Mouse (Mus musculus) gastrocnemius, postnatal 14 days (tissue): ENCODE data around the gene Samd15. TPM values are rescaled to one million over a fixed set of nuclear protein-coding genes. Genes with fewer than 3 reads are reported as not detected.

Experiments
- DNase-seq: peaks from one replicate; pipeline ENCODE4 v3.0.0; 2021; ENCODE audit warnings: mixed read lengths
- intact Hi-C: fragments of 180-260 bp; cut with DNase I; formaldehyde crosslinking; loops from one replicate; pipeline ENCODE4 v1.15.1; 2025; ENCODE audit warnings: low total_unique reads
- total RNA-seq, 2 experiments: library from RNA; stranded (reverse); gene quantifications; 2 replicates each; pipeline ENCODE4 v1.2.3; 2021

Gene Samd15
- total RNA-seq, 2 experiments from 2014 or later, result 0.29 TPM; not detected in 1

DNA sequence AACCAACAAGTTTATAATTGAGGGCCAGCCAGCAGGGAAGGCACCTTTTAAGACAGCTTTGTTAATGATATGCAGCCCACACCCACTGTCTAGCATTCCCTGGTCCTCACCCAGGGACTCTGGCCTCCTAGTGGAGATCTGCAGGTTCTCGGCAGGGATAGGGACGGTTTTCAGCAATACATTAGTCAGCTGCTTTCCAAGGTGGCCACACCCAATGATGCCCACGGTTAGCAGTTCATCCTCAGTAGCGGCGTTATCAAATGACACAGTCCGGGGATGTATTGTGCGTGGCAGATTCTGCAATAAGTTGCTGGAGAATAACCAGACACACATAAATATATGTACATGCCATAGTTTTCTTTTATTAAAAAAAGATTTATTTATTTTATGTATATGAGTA, 27.3 kb downstream of the Samd15 start:
- no peak for DNase-seq
- intact Hi-C loops, result no loop called here

DNA sequence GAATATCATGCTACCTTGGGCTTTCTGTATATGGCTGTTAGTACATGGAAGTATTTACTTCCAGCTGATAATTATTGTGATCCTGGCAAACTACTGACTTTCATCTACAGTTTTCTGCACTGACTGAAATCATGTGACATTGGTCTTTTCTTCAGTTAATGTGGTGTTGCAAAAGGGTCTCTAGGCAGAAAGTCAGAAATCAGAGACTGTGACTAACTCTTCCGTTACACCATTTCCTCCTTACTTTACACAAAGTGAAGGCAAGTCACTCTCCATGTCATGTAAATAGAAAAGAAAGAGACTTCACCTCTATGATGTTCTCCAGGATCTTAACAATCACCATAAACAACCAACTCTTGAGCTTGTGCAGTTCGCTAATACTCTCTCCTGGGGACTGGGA, 30.1 kb downstream of the Samd15 start:
- intact Hi-C loops, result no loop called here
- DNase-seq, result no peak

DNA sequence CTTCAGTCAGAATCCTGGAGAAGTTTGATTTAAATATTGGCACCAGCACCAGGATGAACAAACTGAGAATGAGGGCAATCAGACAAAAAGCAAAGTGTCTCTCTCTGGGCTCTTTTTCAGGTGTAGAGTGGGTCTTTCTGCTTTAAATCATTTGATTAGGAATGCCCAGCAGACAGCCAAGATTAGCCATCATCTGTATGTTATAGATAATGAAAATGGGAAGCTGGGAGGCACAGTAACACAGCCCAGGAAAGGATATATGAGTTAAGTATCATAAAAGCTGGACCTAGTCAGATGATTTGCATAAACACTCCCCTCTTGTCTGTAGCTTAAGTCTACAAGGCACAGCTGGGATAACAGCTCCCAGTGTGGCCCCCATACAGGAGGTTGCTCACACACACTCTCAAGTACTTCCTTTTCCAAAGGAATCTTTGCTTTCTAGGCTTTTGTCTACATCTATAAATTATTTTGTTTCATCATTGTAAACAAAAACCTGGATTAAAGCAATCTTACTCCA, 30.9 kb downstream of the Samd15 start:
- intact Hi-C loops, result no loop called here
- DNase-seq, result no peak

DNA sequence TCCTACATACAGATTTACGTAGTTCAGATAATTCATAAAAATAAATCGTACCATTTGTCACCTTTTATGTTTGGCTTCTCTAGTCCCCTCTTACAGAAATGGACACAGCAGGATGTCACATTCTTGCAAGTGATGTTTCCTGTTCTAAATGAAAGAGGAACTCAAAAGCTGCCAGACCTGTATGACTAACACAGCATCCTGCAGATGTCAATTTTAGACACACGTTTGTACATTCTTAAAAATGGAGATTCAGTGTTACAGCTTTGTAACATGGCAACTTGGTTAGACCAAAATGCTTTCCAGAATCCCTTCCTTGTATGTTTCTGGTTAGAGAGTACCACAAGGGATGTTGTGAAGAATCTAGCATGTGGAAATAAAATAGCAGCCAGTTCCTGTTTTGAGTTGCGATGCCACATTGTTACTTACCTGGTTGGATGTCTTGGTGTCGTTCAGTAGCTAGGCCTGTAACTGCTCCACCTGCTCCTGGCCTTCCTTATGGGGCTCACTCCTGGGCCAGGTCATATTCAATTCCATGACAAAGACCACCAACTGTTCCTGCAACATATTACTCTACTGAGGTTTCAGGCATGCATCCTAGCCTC, 37.5 kb downstream of the Samd15 start:
- DNase-seq, result no peak
- intact Hi-C loops, result no loop called here

DNA sequence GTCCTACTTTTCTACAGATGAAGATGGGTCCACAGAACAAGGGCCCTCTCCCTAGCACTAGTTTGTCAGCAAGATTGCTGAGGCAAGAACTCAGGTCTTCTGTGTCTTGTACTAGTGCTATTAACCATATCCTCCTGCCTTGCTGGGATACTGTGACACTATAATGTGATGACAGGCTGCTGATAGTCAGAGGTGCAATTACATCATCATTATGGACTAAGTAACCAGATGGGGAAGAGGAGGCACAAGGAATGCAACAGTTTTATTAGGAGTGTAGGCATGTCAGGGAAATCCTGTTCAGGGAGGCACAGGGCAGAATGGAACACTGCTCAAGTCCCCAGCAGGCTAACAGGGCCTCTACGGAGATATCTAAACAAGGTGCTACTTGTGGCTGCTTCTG, 39.1 kb downstream of the Samd15 start, which contains the start of gene Noxred1:
Gene Noxred1, minus strand, starts transcription at position 101 of the 400 bp plus-strand sequence.
- no peak for DNase-seq
- intact Hi-C loops, result no loop called here

DNA sequence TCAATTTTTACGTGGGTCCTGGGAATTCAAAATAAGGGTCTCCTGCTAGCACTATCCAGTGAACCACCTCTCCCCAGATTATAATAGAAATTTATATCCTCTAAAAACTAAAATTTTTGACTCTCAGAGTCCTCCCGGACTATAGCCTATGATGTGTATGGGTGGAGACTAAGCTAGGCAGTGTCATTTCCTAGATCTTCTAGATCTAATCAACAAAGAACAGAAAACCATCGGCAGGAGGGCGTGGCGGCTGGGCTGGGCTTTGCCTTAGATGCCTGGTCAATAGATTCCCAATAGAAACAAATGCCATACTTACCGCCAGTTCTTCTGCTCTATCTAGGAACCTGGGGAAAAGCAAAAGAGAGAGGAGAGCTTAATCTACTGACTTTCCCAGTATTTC, 50.6 kb downstream of the Samd15 start:
- DNase-seq, result no peak
- intact Hi-C loops, result no loop called here

DNA sequence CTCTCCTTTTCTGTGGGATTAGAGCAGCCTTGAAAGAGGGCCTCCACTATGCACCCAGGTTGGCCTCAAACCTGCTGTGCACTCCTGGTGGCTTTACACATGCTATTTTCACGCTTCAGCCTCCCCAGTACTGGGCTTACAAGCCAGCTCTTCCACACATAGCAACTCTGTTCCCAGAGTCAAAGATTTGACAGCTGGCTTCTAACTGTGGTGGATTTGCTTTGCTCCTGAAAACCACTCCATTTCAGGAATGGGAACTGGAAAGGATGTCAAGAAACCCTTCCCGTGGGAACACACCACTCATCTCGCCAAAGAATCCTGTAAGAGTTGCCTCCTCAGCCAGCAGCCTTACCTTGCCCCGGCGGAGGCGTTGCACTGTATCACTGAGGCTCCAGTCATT, 54.4 kb downstream of the Samd15 start:
- intact Hi-C loops, result no loop called here

DNA sequence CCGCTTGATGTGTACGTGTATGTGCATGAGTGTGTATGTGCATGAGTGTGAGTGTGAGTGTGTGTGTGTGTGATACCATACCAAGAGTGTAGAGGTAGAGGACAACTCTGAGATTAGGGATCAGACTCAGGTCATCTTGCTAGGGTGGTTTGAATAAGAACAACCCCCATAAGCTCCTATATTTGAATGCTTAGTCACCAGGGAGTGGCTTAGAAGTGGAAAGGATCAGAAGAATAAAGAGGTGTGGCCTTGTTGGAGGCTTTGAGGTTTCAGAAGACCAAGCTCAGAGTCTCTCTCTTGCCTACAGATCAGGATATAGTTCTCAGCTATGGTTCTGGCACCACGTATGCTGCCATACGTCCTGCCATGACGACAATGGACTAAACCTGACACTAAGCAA, 57.1 kb downstream of the Samd15 start:
- intact Hi-C loops, result no loop called here
- DNase-seq, result no peak

More for the DNA sequence above, 54.4 kb downstream of the Samd15 start:
- no peak for DNase-seq

DNA sequence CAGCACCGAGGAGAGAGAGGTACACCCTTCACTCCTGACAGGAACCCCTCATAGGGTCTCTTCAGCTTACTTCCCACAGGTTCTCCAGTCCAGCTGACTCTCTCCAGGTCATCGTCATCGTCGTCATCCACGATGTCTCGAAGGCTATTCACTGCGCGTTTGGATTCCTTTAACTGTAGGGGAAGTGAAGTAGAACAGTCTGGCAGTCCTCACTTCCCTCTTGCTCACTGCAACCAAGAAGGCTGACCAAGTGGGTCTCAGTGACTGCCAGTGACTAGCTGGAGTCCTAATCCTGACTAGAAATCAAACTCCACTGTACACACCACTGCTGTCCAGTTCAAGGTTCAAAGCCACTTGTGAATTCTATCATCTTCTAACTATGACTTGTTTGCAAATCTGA, 61.0 kb downstream of the Samd15 start:
- intact Hi-C loops, result no loop called here
- no peak for DNase-seq

Other genes with a start within 250 kb of the Samd15 start
- not detected for gene Zdhhc22, start 209.3 kb upstream of the Samd15 start, total RNA-seq
- under 1 TPM; 0.07 to 0.10 TPM for gene Tmem63c, start 178.4 kb upstream of the Samd15 start, total RNA-seq
- under 1 TPM in 1 of 2 experiments, not detected in 1; 0.27 TPM for gene Ngb, start 97.2 kb upstream of the Samd15 start, total RNA-seq
- gene Gstz1, start 52.6 kb upstream of the Samd15 start, total RNA-seq, result 10 to 100 TPM; 41.5 to 41.7 TPM
- 1 to 10 TPM; 5.8 to 6.2 TPM for gene Pomt2, start 51.8 kb upstream of the Samd15 start, total RNA-seq
- 1 to 10 TPM; 1.9 to 2.1 TPM for gene Tmed8, start 731 bp downstream of the Samd15 start, total RNA-seq
- under 1 TPM; 0.23 to 0.49 TPM for gene Noxred1, start 39.0 kb downstream of the Samd15 start, total RNA-seq
- gene Vipas39, start 66.5 kb downstream of the Samd15 start, total RNA-seq, result 10 to 100 TPM in 1 of 2 experiments, 1 to 10 TPM in 1; 9.0 to 11.0 TPM
- gene Ahsa1, start 66.8 kb downstream of the Samd15 start, total RNA-seq, result 100 to 1,000 TPM; 111 to 115 TPM
- gene Ism2, start 100.0 kb downstream of the Samd15 start, total RNA-seq, result under 1 TPM in 1 of 2 experiments, not detected in 1; 0.08 TPM
- 10 to 100 TPM; 16.8 to 20.2 TPM for gene Sptlc2, start 188.6 kb downstream of the Samd15 start, total RNA-seq
- 100 to 1,000 TPM; 142 to 154 TPM for gene Slirp, start 244.2 kb downstream of the Samd15 start, total RNA-seq
- gene Alkbh1, start 244.3 kb downstream of the Samd15 start, total RNA-seq, result 1 to 10 TPM; 6.0 to 7.6 TPM